Mouse (Mus musculus) hindbrain, embryonic 16.5 days (tissue): ENCODE measurements at regions not wholly inside any gene's neighbourhood (a gene's known extent, or its start where the extent isn't known, plus 50 kb on each side); places are given as distances from the start of the nearest gene placed in this dataset.

Experiments
- ATAC-seq: fragments of 200-750 bp; cut with Nextera tagmentation; 2 replicates; pipeline ENCODE4 v1.8.0; 2017; ENCODE audit warnings: moderate TSS enrichment, moderate library complexity
- H3K27ac ChIP-seq: fragments of 300-500 bp; sonication (generic); 2 replicates; pipeline ENCODE4 v1.5.1; 2014; ENCODE audit warnings: low read depth, mild to moderate bottlenecking, control low read depth, low read length, moderate library complexity
- H3K27me3 ChIP-seq: fragments of 300-500 bp; sonication (generic); replicated peaks from 2 replicates; pipeline ENCODE4 v1.6.1; 2014; ENCODE audit warnings: low read length; ENCODE audit not compliant: control insufficient read depth, insufficient read depth
- H3K36me3 ChIP-seq: fragments of 300-500 bp; sonication (generic); 2 replicates; pipeline ENCODE4 v1.6.1; 2014; ENCODE audit warnings: mild to moderate bottlenecking, low read length, moderate library complexity, mixed read lengths; ENCODE audit not compliant: control insufficient read depth, insufficient read depth
- H3K4me1 ChIP-seq: fragments of 300-500 bp; sonication (generic); 2 replicates; pipeline ENCODE4 v1.6.1; 2014; ENCODE audit warnings: low read depth, low read length; ENCODE audit not compliant: control insufficient read depth, insufficient read depth
- H3K4me2 ChIP-seq: fragments of 300-500 bp; sonication (generic); 2 replicates; pipeline ENCODE4 v1.6.1; 2014; ENCODE audit warnings: mild to moderate bottlenecking, low read length, control low read depth, moderate library complexity
- H3K4me3 ChIP-seq: fragments of 300-500 bp; sonication (generic); 2 replicates; pipeline ENCODE4 v1.5.1; 2014; ENCODE audit warnings: mild to moderate bottlenecking, low read length, control low read depth, moderate library complexity
- H3K9ac ChIP-seq: fragments of 300-500 bp; sonication (generic); 2 replicates; pipeline ENCODE4 v1.6.1; 2014; ENCODE audit warnings: low read depth, mild to moderate bottlenecking, control low read depth, low read length, moderate library complexity
- H3K9me3 ChIP-seq: fragments of 300-500 bp; sonication (generic); 2 replicates; pipeline ENCODE4 v1.6.1; 2014; ENCODE audit warnings: mild to moderate bottlenecking, low read length, moderate library complexity; ENCODE audit not compliant: control insufficient read depth
- WGBS: fragments of 180-500 bp; shearing (Covaris S2); extraction: QIAGEN DNeasy Blood & Tissue Kit; methylation state at CpG from one replicate; pipeline ENCODE4 v1.1.7; 2014; 5-methylcytosine and 5-hydroxymethylcytosine counted together

DNA sequence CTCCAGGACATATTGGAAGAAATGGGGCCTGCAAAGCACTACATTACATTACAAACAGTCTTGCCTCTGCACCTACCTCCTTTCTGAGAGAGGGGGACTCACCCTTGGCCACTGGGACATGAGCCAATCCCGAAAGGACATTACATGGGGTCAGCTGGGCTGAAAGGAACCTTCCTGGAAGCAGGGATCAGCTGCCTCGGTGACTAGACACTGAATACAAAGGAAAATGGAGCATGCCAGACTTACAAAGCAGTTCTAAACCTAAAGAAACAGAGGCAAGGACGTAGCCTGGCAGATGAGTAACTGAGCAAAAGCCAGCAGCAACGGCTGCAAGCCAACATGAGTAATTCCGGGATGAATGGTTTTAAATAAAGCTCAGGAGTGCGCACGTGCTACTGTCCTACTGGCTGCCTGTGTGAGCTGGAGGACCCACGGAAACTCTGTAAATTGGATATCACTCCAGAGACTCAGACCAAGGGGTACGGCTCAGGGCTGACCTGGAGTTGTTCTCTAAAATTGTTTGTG is 309.3 kb downstream of the Rps29 start:
- no peaks in the 10 kb centered on the region for H3K9me3 ChIP-seq
- peak; percentile 58; the same call in 1 of the 2 replicates for ATAC-seq
- 58% methylated on average over 9 of the region's 9 CpGs for WGBS

DNA sequence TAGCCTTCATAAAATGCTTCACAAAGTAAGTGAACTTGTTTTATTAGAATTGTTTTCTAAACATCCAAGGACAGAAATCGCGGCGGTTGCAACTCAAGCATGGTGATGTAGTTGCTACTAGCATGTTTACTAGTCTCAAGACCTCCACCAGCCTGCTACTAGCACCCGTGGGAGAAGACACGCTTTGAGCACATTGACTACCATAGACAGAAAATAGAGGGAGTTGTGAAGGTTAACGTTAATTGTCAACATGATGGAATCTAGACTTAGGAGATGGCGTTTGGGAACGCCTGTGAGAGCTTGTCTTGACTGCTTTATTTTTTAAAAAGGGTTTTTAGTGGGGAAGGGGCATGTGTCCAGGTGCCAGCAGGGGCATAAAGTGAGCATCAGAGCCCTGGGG is 318.2 kb downstream of the Rps29 start:
- H3K4me3 ChIP-seq, result no peak overlapping the region
- H3K9ac ChIP-seq, result no peak overlapping the region
- WGBS, result 92% methylated on average over 8 of the region's 8 CpGs
- H3K27ac ChIP-seq, result no peak overlapping the region
- H3K4me1 ChIP-seq, result no peaks in the 10 kb centered on the region
- H3K9me3 ChIP-seq, result no peaks in the 10 kb centered on the region
- ATAC-seq, result no peak
- H3K4me2 ChIP-seq, result no peak overlapping the region
- no peaks in the 10 kb centered on the region for H3K27me3 ChIP-seq
- H3K36me3 ChIP-seq, result no peaks in the 10 kb centered on the region

More for the DNA sequence above, 309.3 kb downstream of the Rps29 start:
- Histone ChIP-seq H3K27me3 (no peaks in the 10 kb centered on the region), H3K36me3 (no peaks in the 10 kb centered on the region), H3K4me3 (no peak overlapping the region), H3K9ac (no peak overlapping the region), H3K27ac (no peak overlapping the region), H3K4me1 (no peaks in the 10 kb centered on the region), H3K4me2 (no peak overlapping the region)

GRCm38 (mm10) chr12:68840156-68840555 is 318.8 kb downstream of the Rps29 start:
- no peak overlapping the region for H3K27ac ChIP-seq
- H3K9ac ChIP-seq, result no peak overlapping the region
- H3K9me3 ChIP-seq, result no peaks in the 10 kb centered on the region

GRCm38 (mm10) chr12:68836023-68836422 is 323.0 kb downstream of the Rps29 start:
- H3K27me3 ChIP-seq, result no peaks in the 10 kb centered on the region

More at GRCm38 (mm10) chr12:68840156-68840555, 318.8 kb downstream of the Rps29 start:
- H3K4me3 ChIP-seq, result no peak overlapping the region
- H3K27me3 ChIP-seq, result no peaks in the 10 kb centered on the region
- 89% methylated on average over 2 of the region's 2 CpGs for WGBS
- no peaks in the 10 kb centered on the region for H3K4me1 ChIP-seq
- H3K36me3 ChIP-seq, result no peaks in the 10 kb centered on the region
- no peak for ATAC-seq
- H3K4me2 ChIP-seq, result no peak overlapping the region

DNA sequence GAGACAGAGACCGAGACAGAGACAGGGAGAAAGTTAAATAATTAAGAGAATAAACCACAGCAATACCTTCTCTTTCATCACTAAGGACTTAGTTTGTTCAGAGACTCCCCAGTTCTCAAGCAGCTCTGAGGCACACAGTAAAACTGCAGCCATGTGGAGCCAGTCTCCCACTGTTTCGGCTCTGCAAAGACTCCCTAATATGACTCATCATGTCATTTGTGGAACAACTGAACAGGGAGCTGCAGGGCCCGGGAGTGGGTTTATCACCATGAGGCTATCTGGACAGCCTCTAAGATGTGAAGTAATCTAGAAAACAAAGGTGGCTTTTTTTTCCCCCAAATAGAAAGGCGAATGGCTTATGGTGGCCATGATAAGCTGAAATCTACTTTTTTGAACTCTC is 325.1 kb downstream of the Rps29 start:
- Histone ChIP-seq H3K4me1 (no peaks in the 10 kb centered on the region), H3K36me3 (no peaks in the 10 kb centered on the region), H3K4me2 (no peak overlapping the region), H3K9ac (no peak overlapping the region), H3K27ac (no peak overlapping the region), H3K4me3 (no peak overlapping the region), H3K27me3 (no peaks in the 10 kb centered on the region), H3K9me3 (no peaks in the 10 kb centered on the region)
- WGBS, result 76% methylated on average over 4 of the region's 4 CpGs
- ATAC-seq, result no peak

More at GRCm38 (mm10) chr12:68836023-68836422, 323.0 kb downstream of the Rps29 start:
- H3K9me3 ChIP-seq, result no peaks in the 10 kb centered on the region
- no peaks in the 10 kb centered on the region for H3K4me1 ChIP-seq
- no peaks in the 10 kb centered on the region for H3K36me3 ChIP-seq
- no peak overlapping the region for H3K27ac ChIP-seq
- ATAC-seq, result no peak
- no peak overlapping the region for H3K4me3 ChIP-seq
- no peak overlapping the region for H3K9ac ChIP-seq
- no peak overlapping the region for H3K4me2 ChIP-seq
- 97% methylated on average over 3 of the region's 3 CpGs for WGBS

DNA sequence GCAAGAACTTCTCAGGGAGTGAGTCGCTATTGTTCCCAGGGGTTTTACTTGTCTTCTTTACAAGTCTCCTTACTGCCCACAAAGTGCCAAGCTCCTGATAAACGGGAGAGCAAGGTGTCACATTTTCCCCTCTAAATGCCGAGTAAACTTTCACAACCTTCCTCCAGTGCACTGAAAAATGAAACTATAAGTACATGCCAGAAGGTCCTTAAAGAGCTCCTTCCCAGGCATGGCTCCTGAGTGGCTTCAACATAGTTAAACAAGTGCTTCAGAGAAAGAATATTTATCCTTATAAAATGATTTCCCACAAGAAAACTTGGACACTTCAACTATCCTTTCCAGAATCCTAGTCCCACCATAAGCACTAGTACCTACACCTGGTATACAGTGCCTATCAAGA is 329.6 kb downstream of the Rps29 start:
- Histone ChIP-seq H3K4me2 (no peak overlapping the region), H3K27ac (no peak overlapping the region), H3K36me3 (no peaks in the 10 kb centered on the region), H3K9me3 (no peaks in the 10 kb centered on the region), H3K4me3 (no peak overlapping the region), H3K9ac (no peak overlapping the region), H3K27me3 (no peaks in the 10 kb centered on the region), H3K4me1 (no peaks in the 10 kb centered on the region)
- whole genome bisulfite sequencing, result 82% methylated on average over 3 of the region's 3 CpGs
- no peak for ATAC-seq

- H3K36me3 ChIP-seq, result no peaks in the 10 kb centered on the region
- H3K9me3 ChIP-seq, result no peaks in the 10 kb centered on the region
- no peaks in the 10 kb centered on the region for H3K27me3 ChIP-seq
- no peaks in the 10 kb centered on the region for H3K4me1 ChIP-seq
- 60% methylated on average over 9 of the region's 9 CpGs for WGBS
- no peak overlapping the region for H3K27ac ChIP-seq
- ATAC-seq, result no peak
- no peak overlapping the region for H3K9ac ChIP-seq
- no peak overlapping the region for H3K4me3 ChIP-seq
- no peak overlapping the region for H3K4me2 ChIP-seq
Observed at GRCm38 (mm10) chr12:68827549-68828249, 331.3 kb downstream of the Rps29 start.

DNA sequence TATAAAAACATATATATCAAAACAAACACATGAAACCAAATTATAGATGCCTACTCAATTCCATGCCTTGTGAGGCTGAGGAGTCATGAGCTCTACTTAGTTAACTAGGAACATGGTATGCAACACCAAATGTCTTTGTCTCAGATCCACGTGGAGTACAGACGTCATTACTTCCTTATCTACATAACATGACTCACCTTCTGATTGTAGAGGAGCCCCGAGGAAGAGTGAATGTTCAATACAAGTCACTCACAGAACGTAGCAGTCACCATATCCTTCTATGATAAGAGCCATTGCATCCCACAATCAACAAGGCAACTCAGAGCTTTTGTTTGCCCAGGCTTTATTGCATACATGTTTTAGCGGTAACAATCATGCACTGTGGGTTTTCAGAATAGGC is 364.6 kb downstream of the Rps29 start:
- Histone ChIP-seq H3K27me3 (no peaks in the 10 kb centered on the region), H3K4me1 (no peaks in the 10 kb centered on the region), H3K4me2 (no peak overlapping the region), H3K4me3 (no peak overlapping the region), H3K27ac (no peak overlapping the region), H3K9me3 (no peaks in the 10 kb centered on the region), H3K36me3 (no peaks in the 10 kb centered on the region), H3K9ac (no peak overlapping the region)
- no peak for ATAC-seq
- 88% methylated on average over 5 of the region's 5 CpGs for WGBS

GRCm38 (mm10) chr12:68783636-68784035 is 375.4 kb downstream of the Rps29 start:
- WGBS, result 83% methylated on average over 4 of the region's 4 CpGs
- no peak overlapping the region for H3K4me2 ChIP-seq
- no peak overlapping the region for H3K4me3 ChIP-seq
- no peaks in the 10 kb centered on the region for H3K4me1 ChIP-seq
- no peaks in the 10 kb centered on the region for H3K27me3 ChIP-seq
- ATAC-seq, result no peak
- no peak overlapping the region for H3K9ac ChIP-seq
- H3K9me3 ChIP-seq, result no peaks in the 10 kb centered on the region
- H3K27ac ChIP-seq, result no peak overlapping the region
- H3K36me3 ChIP-seq, result no peaks in the 10 kb centered on the region
